Mouse (Mus musculus): ENCODE data around the gene Dcpp2. TPM values are rescaled to one million over a fixed set of nuclear protein-coding genes. Genes with fewer than 3 reads are reported as not detected.
"Not testable (repeated sequence)": the region's sequence is repeated elsewhere in the genome, so short reads cannot be mapped to it uniquely, and the experiment has no call there.

Gene Dcpp2
- polyA plus RNA-seq, 1 experiment from 2014 or later = not detected

DNA sequence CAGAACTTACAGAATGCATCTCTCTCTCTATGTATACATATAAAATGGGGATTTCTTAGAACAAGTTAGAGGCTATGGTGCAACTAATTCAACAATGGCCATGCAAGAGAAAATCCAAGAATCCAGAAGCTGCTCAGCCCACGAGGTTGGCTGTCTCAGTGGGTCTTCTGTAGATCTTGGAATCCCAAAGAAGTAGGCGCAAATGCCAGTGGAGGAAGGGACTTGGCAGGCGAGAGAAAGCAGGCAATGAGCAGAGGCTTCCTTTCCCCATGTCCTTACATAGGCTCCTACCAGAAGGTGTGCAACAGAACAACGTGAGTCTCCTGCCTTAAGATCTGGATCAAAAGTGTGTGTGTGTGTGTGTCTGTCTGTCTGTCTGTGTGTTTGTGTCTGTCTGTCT lies 66.8 kb downstream of the Dcpp2 start:
- not testable (repeated sequence) for H3K9ac ChIP-seq; H3K4me2 ChIP-seq (replicated peaks); H3K27me3 ChIP-seq; H3K4me1 ChIP-seq; H3K9me3 ChIP-seq; ATAC-seq (ENCODE audit: insufficient number of reproducible peaks, insufficient read depth, low FRiP score, low TSS enrichment); H3K4me3 ChIP-seq; H3K36me3 ChIP-seq; H3K27ac ChIP-seq
- 73% methylated on average over 4 of the region's 4 CpGs for WGBS

DNA sequence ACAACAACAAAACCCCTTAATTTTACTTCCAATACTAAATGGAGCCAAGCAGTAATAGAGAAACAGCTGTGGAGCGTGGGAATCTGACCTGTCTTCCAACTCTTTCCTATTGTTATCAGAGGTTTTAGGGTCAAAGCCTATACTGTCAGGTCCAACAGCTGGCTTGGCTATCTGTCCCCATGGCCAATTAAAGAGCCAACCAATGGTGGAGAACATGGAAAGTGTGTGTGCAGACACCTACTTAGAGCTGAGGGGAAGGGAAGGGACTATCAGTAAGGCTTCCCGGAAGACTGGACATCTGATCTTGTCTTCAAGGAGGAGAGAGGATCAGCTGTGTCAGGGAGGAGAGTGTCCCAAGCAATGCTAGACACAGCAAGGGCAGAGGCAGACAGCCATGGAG lies 68.4 kb downstream of the Dcpp2 start:
- no peaks in the 10 kb centered on the region for H3K36me3 ChIP-seq
- H3K27ac ChIP-seq = no peak overlapping the region
- no peaks in the 10 kb centered on the region for H3K4me1 ChIP-seq
- H3K9me3 ChIP-seq = no peaks in the 10 kb centered on the region
- no peak overlapping the region for H3K4me2 ChIP-seq (replicated peaks)
- no peak for ATAC-seq (ENCODE audit: insufficient number of reproducible peaks, insufficient read depth, low FRiP score, low TSS enrichment)
- no peak overlapping the region for H3K9ac ChIP-seq
- 78% methylated on average over 2 of the region's 2 CpGs for WGBS
- H3K4me3 ChIP-seq = no peak overlapping the region
- H3K27me3 ChIP-seq = no peaks in the 10 kb centered on the region

Other genes starting within 250 kb of the Dcpp2 start
- gene Mmp25, start 235.6 kb upstream of the Dcpp2 start, polyA plus RNA-seq (2016; fragmentation: Nextera tagmentation; extraction: Ambion mirVana) = 0.84 and 1.3 TPM in 2 replicates
- gene Bicdl2, start 220.4 kb upstream of the Dcpp2 start, polyA plus RNA-seq (2016; fragmentation: Nextera tagmentation; extraction: Ambion mirVana) = 1.3 and 1.9 TPM in 2 replicates
- 60.3 and 61.2 TPM in 2 replicates for gene Hcfc1r1, start 207.3 kb upstream of the Dcpp2 start, polyA plus RNA-seq (2016; fragmentation: Nextera tagmentation; extraction: Ambion mirVana)
- 49.6 and 51.7 TPM in 2 replicates for gene Thoc6, start 207.0 kb upstream of the Dcpp2 start, polyA plus RNA-seq (2016; fragmentation: Nextera tagmentation; extraction: Ambion mirVana)
- 8.6 and 9.2 TPM in 2 replicates for gene Tnfrsf12a, start 203.4 kb upstream of the Dcpp2 start, polyA plus RNA-seq (2016; fragmentation: Nextera tagmentation; extraction: Ambion mirVana)
- 49.2 and 52.4 TPM in 2 replicates for gene Cldn6, start 201.6 kb upstream of the Dcpp2 start, polyA plus RNA-seq (2016; fragmentation: Nextera tagmentation; extraction: Ambion mirVana)
- gene Cldn9, start 196.9 kb upstream of the Dcpp2 start, polyA plus RNA-seq (2016; fragmentation: Nextera tagmentation; extraction: Ambion mirVana) = 12.6 and 13.5 TPM in 2 replicates
- 0.66 and 1.0 TPM in 2 replicates for gene 1520401A03Rik, start 158.1 kb upstream of the Dcpp2 start, polyA plus RNA-seq (2016; fragmentation: Nextera tagmentation; extraction: Ambion mirVana)
- gene Pkmyt1, start 154.5 kb upstream of the Dcpp2 start, polyA plus RNA-seq (2016; fragmentation: Nextera tagmentation; extraction: Ambion mirVana) = 54.2 and 54.6 TPM in 2 replicates
- 14.8 and 16.0 TPM in 2 replicates for gene Paqr4, start 140.0 kb upstream of the Dcpp2 start, polyA plus RNA-seq (2016; fragmentation: Nextera tagmentation; extraction: Ambion mirVana)
- 23.4 and 25.1 TPM in 2 replicates for gene Kremen2, start 135.0 kb upstream of the Dcpp2 start, polyA plus RNA-seq (2016; fragmentation: Nextera tagmentation; extraction: Ambion mirVana)
- 122 and 125 TPM in 2 replicates for gene Flywch1, start 109.3 kb upstream of the Dcpp2 start, polyA plus RNA-seq (2016; fragmentation: Nextera tagmentation; extraction: Ambion mirVana)
- 57.7 and 58.5 TPM in 2 replicates for gene Flywch2, start 94.8 kb upstream of the Dcpp2 start, polyA plus RNA-seq (2016; fragmentation: Nextera tagmentation; extraction: Ambion mirVana)
- 657 and 663 TPM in 2 replicates for gene Srrm2, start 90.3 kb upstream of the Dcpp2 start, polyA plus RNA-seq (2016; fragmentation: Nextera tagmentation; extraction: Ambion mirVana)
- 1,164 and 1,169 TPM in 2 replicates for gene Elob, start 51.7 kb upstream of the Dcpp2 start, polyA plus RNA-seq (2016; fragmentation: Nextera tagmentation; extraction: Ambion mirVana)
- 0.46 and 0.59 TPM in 2 replicates for gene Prss33, start 44.8 kb upstream of the Dcpp2 start, polyA plus RNA-seq (2016; fragmentation: Nextera tagmentation; extraction: Ambion mirVana)
- not detected in 2 replicates for gene Prss32, start 37.0 kb upstream of the Dcpp2 start, polyA plus RNA-seq (2016; fragmentation: Nextera tagmentation; extraction: Ambion mirVana)
- 2.2 and 2.5 TPM in 2 replicates for gene Prss41, start 36.7 kb upstream of the Dcpp2 start, polyA plus RNA-seq (2016; fragmentation: Nextera tagmentation; extraction: Ambion mirVana)
- gene Prss21, start 12.8 kb upstream of the Dcpp2 start, polyA plus RNA-seq (2016; fragmentation: Nextera tagmentation; extraction: Ambion mirVana) = not detected in 2 replicates
- gene Dcpp1, start within 50 bp of the Dcpp2 start, polyA plus RNA-seq (2016; fragmentation: Nextera tagmentation; extraction: Ambion mirVana) = not detected in 2 replicates
- gene Dcpp3, start 36.6 kb downstream of the Dcpp2 start, polyA plus RNA-seq (2016; fragmentation: Nextera tagmentation; extraction: Ambion mirVana) = not detected in 2 replicates
- gene Sbp, start 60.8 kb downstream of the Dcpp2 start, polyA plus RNA-seq (2016; fragmentation: Nextera tagmentation; extraction: Ambion mirVana) = not detected in 2 replicates
- not detected in 2 replicates for gene Sbpl, start 74.4 kb downstream of the Dcpp2 start, polyA plus RNA-seq (2016; fragmentation: Nextera tagmentation; extraction: Ambion mirVana)
- not detected in 2 replicates for gene Prss30, start 99.7 kb downstream of the Dcpp2 start, polyA plus RNA-seq (2016; fragmentation: Nextera tagmentation; extraction: Ambion mirVana)
- gene Prss22, start 117.2 kb downstream of the Dcpp2 start, polyA plus RNA-seq (2016; fragmentation: Nextera tagmentation; extraction: Ambion mirVana) = 1.2 and 1.7 TPM in 2 replicates
- gene Prss27, start 157.3 kb downstream of the Dcpp2 start, polyA plus RNA-seq (2016; fragmentation: Nextera tagmentation; extraction: Ambion mirVana) = 0.22 and 0.24 TPM in 2 replicates
- 88.1 and 92.0 TPM in 2 replicates for gene Kctd5, start 192.6 kb downstream of the Dcpp2 start, polyA plus RNA-seq (2016; fragmentation: Nextera tagmentation; extraction: Ambion mirVana)